Mouse (Mus musculus) heart, adult 2 months (tissue): ENCODE measurements around the gene Olfr1494. TPM values are rescaled to one million over a fixed set of nuclear protein-coding genes. Genes with fewer than 3 reads are reported as not detected.

ENCODE experiments used
- DNase-seq, 2 experiments: peaks; one replicate each; pipeline ENCODE4 v3.0.0; 2021
- H3K27ac ChIP-seq: fragments of 200-600 bp; 2 replicates; pipeline ENCODE4 v1.8.1; 2022
- H3K27me3 ChIP-seq: fragments of 200-500 bp; 2 replicates; pipeline ENCODE4 v1.6.1; 2012; ENCODE audit warnings: mild to moderate bottlenecking, low read length, inconsistent platforms, mixed read lengths; ENCODE audit not compliant: control insufficient read depth, insufficient read depth
- H3K36me3 ChIP-seq: fragments of 200-500 bp; 2 replicates; pipeline ENCODE4 v1.6.1; 2012; ENCODE audit warnings: low read length, inconsistent platforms; ENCODE audit not compliant: control insufficient read depth, insufficient read depth
- H3K4me1 ChIP-seq: fragments of 200-500 bp; 2 replicates; pipeline ENCODE4 v1.6.1; 2011; ENCODE audit warnings: low read length; ENCODE audit not compliant: control insufficient read depth, insufficient read depth
- H3K4me3 ChIP-seq: fragments of 200-600 bp; 2 replicates; pipeline ENCODE4 v1.8.1; 2022
- H3K79me2 ChIP-seq: fragments of 200-500 bp; replicated peaks from 2 replicates; pipeline ENCODE4 v1.6.1; 2012; ENCODE audit warnings: mild to moderate bottlenecking, inconsistent platforms, low read length, moderate library complexity, mixed read lengths; ENCODE audit not compliant: control insufficient read depth, insufficient read depth
- H3K9ac ChIP-seq: fragments of 200-500 bp; 2 replicates; pipeline ENCODE4 v1.6.1; 2012; ENCODE audit warnings: low read depth, mild to moderate bottlenecking, control low read depth, inconsistent platforms, low read length, mixed read lengths
- CTCF ChIP-seq: fragments of 200-600 bp; IDR thresholded peaks from 2 replicates; pipeline ENCODE4 v1.8.1; 2022; ENCODE audit warnings: antibody characterized with exemption, mild to moderate bottlenecking, moderate library complexity
- EP300 ChIP-seq: fragments of 200-500 bp; IDR thresholded peaks from 2 replicates; pipeline ENCODE4 v1.6.1; 2011; ENCODE audit warnings: low read depth, low read length, control low read depth; ENCODE audit not compliant: insufficient read depth
- POLR2A ChIP-seq: fragments of 200-500 bp; IDR thresholded peaks from 2 replicates; pipeline ENCODE4 v1.6.1; 2011; ENCODE audit warnings: mild to moderate bottlenecking, low read depth, low read length, control low read depth; ENCODE audit not compliant: insufficient read depth
- WGBS: fragments of 180-500 bp; shearing (Covaris S2); methylation state at CpG from one replicate; pipeline ENCODE4 v1.1.7; 2018; 5-methylcytosine and 5-hydroxymethylcytosine counted together
- intact Hi-C: fragments of 180-260 bp; cut with DNase I; formaldehyde crosslinking; loops from one replicate; pipeline ENCODE4 v1.15.1; 2025
- long read RNA-seq: library from polyadenylated mRNA; stranded (forward); transcript quantifications from one replicate; pipeline ENCODE4 v2.0.0, GENCODE M21; 2021
- polyA plus RNA-seq: library from polyadenylated mRNA; depleted of rRNA; stranded (reverse); fragments of >200 nt; gene quantifications from 2 replicates; pipeline ENCODE4 v1.2.3, GENCODE M21; 2012; rRNA removed
- total RNA-seq, 2 experiments: library from RNA; stranded (reverse); gene quantifications; 2 replicates each; pipeline ENCODE4 v1.2.3; 2021

The Olfr1494 gene
- total RNA-seq (not detected), polyA plus RNA-seq (not detected in 2 replicates)
- long read RNA-seq, result 0 reads

- no peak within 1 kb of the TSS for H3K27ac ChIP-seq
- no peak within 1 kb of the TSS for H3K4me3 ChIP-seq
- DNase-seq, result no peak
- no peaks in the 10 kb centered on the region for H3K36me3 ChIP-seq
- intact Hi-C loops, result no loop called here
- H3K79me2 ChIP-seq, result no peaks in the 10 kb centered on the region
- TF ChIP-seq CTCF, result no peak
- no peak for TF ChIP-seq EP300
- TF ChIP-seq POLR2A, result no peak
- H3K27me3 ChIP-seq, result no peaks in the 10 kb centered on the region
- no peak within 1 kb of the TSS for H3K9ac ChIP-seq
- 87% methylated on average over 4 of the region's 4 CpGs for WGBS
- H3K4me1 ChIP-seq, result no peaks in the 10 kb centered on the region
Measured at GRCm38 (mm10) chr19:13739428-13739827, at the start of gene Olfr1494. Olfr1494 (plus strand) TSS chr19:13739728.

GRCm38 (mm10) chr19:13696968-13697367 is 42.6 kb upstream of the Olfr1494 start, which contains the start of gene Olfr1491:
Olfr1491 (plus strand) TSS chr19:13697268.
- Histone ChIP-seq H3K27ac (no peak within 1 kb of the TSS), H3K27me3 (no peaks in the 10 kb centered on the region), H3K36me3 (no peaks in the 10 kb centered on the region), H3K4me1 (no peaks in the 10 kb centered on the region), H3K9ac (no peak within 1 kb of the TSS), H3K79me2 (no peaks in the 10 kb centered on the region), H3K4me3 (no peak within 1 kb of the TSS)
- intact Hi-C loops, result no loop called here
- no peak for DNase-seq
- TF ChIP-seq EP300 (no peak), CTCF (no peak), POLR2A (no peak)
- WGBS, result 53% methylated on average over 3 of the region's 3 CpGs

GRCm38 (mm10) chr19:13722978-13723377 is 16.6 kb upstream of the Olfr1494 start, which contains the start of gene Olfr1493-ps1:
Olfr1493-ps1 (plus strand) TSS chr19:13723278.
- H3K4me3 ChIP-seq, result no peak within 1 kb of the TSS
- H3K36me3 ChIP-seq, result no peaks in the 10 kb centered on the region
- DNase-seq, result no peak
- intact Hi-C loops, result no loop called here
- TF ChIP-seq POLR2A (no peak), CTCF (no peak), EP300 (no peak)
- H3K27ac ChIP-seq, result no peak within 1 kb of the TSS
- no peaks in the 10 kb centered on the region for H3K4me1 ChIP-seq
- no peaks in the 10 kb centered on the region for H3K79me2 ChIP-seq
- no peak within 1 kb of the TSS for H3K9ac ChIP-seq
- H3K27me3 ChIP-seq, result no peaks in the 10 kb centered on the region
- 42% methylated on average over 2 of the region's 2 CpGs for WGBS

GRCm38 (mm10) chr19:13749366-13749765 is 9.8 kb downstream of the Olfr1494 start:
- H3K4me1 ChIP-seq, result no peaks in the 10 kb centered on the region
- H3K27me3 ChIP-seq, result no peaks in the 10 kb centered on the region
- TF ChIP-seq EP300 (no peak), POLR2A (no peak), CTCF (no peak)
- H3K27ac ChIP-seq, result no peak overlapping the region
- H3K4me3 ChIP-seq, result no peak overlapping the region
- no peaks in the 10 kb centered on the region for H3K36me3 ChIP-seq
- DNase-seq, result no peak
- no peaks in the 10 kb centered on the region for H3K79me2 ChIP-seq
- intact Hi-C loops, result no loop called here
- WGBS, result 70% methylated on average over 1 of the region's 1 CpGs
- H3K9ac ChIP-seq, result no peak overlapping the region

- intact Hi-C loops, result no loop called here
- no peak for TF ChIP-seq CTCF
- no peak for TF ChIP-seq EP300
- no peak for TF ChIP-seq POLR2A
- H3K27ac ChIP-seq, result no peak within 1 kb of the TSS
- no peak for DNase-seq
- no peaks in the 10 kb centered on the region for H3K4me1 ChIP-seq
- H3K27me3 ChIP-seq, result no peaks in the 10 kb centered on the region
- no peaks in the 10 kb centered on the region for H3K36me3 ChIP-seq
- H3K4me3 ChIP-seq, result no peak within 1 kb of the TSS
- no peaks in the 10 kb centered on the region for H3K79me2 ChIP-seq
- 62% methylated on average over 3 of the region's 3 CpGs for WGBS
- no peak within 1 kb of the TSS for H3K9ac ChIP-seq
Measured at GRCm38 (mm10) chr19:13764306-13764705, 24.8 kb downstream of the Olfr1494 start, which contains the start of gene Olfr1495. Olfr1495 (plus strand) TSS chr19:13764606.

- DNase-seq, result no peak
- no peak overlapping the region for H3K9ac ChIP-seq
- intact Hi-C loops, result no loop called here
- no peak overlapping the region for H3K27ac ChIP-seq
- H3K36me3 ChIP-seq, result no peaks in the 10 kb centered on the region
- 85% methylated on average over 9 of the region's 9 CpGs for WGBS
- no peaks in the 10 kb centered on the region for H3K4me1 ChIP-seq
- no peaks in the 10 kb centered on the region for H3K79me2 ChIP-seq
- no peak for TF ChIP-seq POLR2A
- no peak for TF ChIP-seq CTCF
- no peak for TF ChIP-seq EP300
- H3K27me3 ChIP-seq, result no peaks in the 10 kb centered on the region
- H3K4me3 ChIP-seq, result no peak overlapping the region
Measured at GRCm38 (mm10) chr19:13768565-13769276, 29.2 kb downstream of the Olfr1494 start.
